Mouse (Mus musculus) frontal cortex, adult (tissue): ENCODE measurements around the gene Wfdc6a.

Source experiments
- ATAC-seq: cut with Nextera tagmentation; 2 replicates; pipeline ENCODE4 v1.9.2; 2017; ENCODE audit warnings: mild to moderate bottlenecking, moderate library complexity, mixed read lengths; ENCODE audit not compliant: low TSS enrichment

Wfdc6a gene

GRCm38 (mm10) chr2:164549963-164550894, 35.0 kb downstream of the Wfdc6a start:
- peak; percentile 92 for ATAC-seq

- no peak for ATAC-seq
Measured at GRCm38 (mm10) chr2:164549338-164549737, 35.9 kb downstream of the Wfdc6a start.

GRCm38 (mm10) chr2:164544454-164545097, 40.7 kb downstream of the Wfdc6a start:
- ATAC-seq = no peak

GRCm38 (mm10) chr2:164543745-164544144, 41.5 kb downstream of the Wfdc6a start:
- no peak for ATAC-seq

GRCm38 (mm10) chr2:164542598-164542997, 42.6 kb downstream of the Wfdc6a start:
- no peak for ATAC-seq

- no peak for ATAC-seq
Measured at GRCm38 (mm10) chr2:164542132-164542531, 43.1 kb downstream of the Wfdc6a start.

GRCm38 (mm10) chr2:164540652-164541427, 44.4 kb downstream of the Wfdc6a start:
- no peak for ATAC-seq

- ATAC-seq = no peak
Measured at GRCm38 (mm10) chr2:164537003-164537402, 48.2 kb downstream of the Wfdc6a start.

- ATAC-seq = no peak
Measured at GRCm38 (mm10) chr2:164534315-164534714, 50.9 kb downstream of the Wfdc6a start.

- ATAC-seq = peak; percentile 67
Measured at GRCm38 (mm10) chr2:164531169-164531568, 54.1 kb downstream of the Wfdc6a start.
